Mouse (Mus musculus) adrenal gland, adult (tissue): ENCODE measurements around the gene Inha.

Experiments
- DNase-seq, 2 experiments: peaks; one replicate each; pipeline ENCODE4 v3.0.0; 2022 to 2023; ENCODE audit warnings: low spot score in 1 of 2; ENCODE audit not compliant: inconsistent age in 2 of 2

Gene Inha

GRCm38 (mm10) chr1:75507006-75507405 is at the start of gene Inha:
TSS of gene Inha (plus strand) at chr1:75507077.
- peak; percentile 52 to 80 for DNase-seq

DNA sequence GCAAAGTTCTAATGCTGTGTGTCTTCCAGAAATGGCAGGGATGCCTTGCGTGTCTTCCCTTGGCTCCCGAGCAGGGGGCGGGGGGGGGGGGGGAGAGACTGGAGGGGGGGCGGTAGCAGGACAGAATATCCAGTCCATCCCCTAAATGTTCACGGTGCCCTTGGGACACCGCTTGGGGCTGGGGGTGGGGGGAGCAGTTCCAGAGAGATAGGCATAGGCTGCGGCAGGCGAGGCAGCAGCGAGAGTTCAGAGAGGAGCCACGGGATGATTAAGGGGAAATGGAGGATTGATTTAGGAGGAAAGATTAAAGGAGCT is 49.2 kb upstream of the Inha start:
- no peak for DNase-seq

GRCm38 (mm10) chr1:75458025-75458788 is 48.7 kb upstream of the Inha start:
- peak; percentile 50 to 75 for DNase-seq

DNA sequence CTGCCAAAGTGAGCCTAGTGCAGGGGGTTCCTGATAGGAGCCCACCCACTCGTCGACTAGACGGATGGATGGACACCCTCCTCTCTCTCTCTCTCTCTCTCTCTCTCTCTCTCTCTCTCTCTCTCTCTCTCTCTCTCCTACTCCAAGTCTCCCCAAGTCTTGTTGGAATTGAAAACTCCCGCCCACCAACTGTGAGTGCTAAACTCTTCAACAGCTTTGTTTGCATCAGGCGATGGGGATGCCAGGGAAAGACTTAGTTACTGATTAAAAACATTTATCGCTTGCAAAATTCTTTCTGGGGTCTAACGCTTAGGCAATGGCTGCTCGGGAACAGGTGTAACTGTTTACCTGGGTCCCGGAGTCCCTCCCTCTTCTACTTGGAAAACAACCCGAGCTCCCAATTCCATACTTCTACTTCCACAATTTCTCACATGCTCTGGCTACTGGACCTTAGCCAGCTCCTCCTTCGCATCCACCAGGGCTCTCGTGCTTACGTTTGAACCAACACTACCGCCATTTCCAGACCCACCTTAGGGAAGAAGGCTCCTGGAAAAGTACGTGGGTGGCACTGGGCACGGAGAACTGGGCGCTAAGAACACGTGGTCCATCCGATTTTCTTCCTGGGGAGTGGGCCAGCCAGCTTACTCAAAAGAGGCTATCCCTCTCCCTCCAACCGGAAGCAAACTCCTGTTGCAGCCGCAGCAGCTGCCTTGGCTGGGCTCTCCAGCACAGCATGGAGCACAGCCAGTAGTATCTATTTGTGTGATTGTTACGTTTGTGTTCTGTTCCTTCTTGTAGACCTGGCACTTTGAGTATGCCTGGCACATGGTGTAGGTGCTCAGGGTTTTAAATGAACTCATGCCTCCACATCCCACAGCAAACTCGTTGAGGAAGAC is 47.8 kb upstream of the Inha start:
- DNase-seq = no peak

GRCm38 (mm10) chr1:75460297-75460696 is 46.6 kb upstream of the Inha start:
- DNase-seq = no peak

GRCm38 (mm10) chr1:75462636-75463035 is 44.2 kb upstream of the Inha start:
- DNase-seq = no peak

DNA sequence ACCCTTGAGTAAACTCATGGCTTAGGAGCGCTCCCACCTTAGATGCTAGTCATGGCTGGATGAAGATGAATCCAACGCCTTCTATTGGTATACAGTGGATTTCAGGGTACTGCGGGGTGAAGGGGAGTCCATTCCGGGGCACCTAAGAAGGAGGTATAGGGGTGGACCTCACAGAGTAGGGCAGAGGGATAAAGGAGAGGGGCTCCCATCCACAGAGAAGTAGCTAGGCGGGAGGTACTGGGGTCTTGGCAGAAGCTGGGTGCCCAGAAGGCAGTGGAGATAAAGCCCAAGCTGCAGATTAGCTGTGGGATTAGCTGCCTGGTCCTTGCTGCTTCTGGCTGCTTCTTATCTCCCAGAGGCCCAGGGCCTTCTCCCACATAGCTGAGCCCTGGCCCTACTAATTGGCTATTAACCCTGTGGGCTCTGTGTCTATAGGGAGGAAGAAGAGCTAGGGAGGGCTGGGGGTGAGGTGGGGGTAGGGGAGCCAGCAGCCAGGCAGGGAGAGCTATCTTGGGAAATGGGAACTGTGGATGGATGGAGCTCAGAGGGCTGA is 43.1 kb upstream of the Inha start:
- DNase-seq = no peak

DNA sequence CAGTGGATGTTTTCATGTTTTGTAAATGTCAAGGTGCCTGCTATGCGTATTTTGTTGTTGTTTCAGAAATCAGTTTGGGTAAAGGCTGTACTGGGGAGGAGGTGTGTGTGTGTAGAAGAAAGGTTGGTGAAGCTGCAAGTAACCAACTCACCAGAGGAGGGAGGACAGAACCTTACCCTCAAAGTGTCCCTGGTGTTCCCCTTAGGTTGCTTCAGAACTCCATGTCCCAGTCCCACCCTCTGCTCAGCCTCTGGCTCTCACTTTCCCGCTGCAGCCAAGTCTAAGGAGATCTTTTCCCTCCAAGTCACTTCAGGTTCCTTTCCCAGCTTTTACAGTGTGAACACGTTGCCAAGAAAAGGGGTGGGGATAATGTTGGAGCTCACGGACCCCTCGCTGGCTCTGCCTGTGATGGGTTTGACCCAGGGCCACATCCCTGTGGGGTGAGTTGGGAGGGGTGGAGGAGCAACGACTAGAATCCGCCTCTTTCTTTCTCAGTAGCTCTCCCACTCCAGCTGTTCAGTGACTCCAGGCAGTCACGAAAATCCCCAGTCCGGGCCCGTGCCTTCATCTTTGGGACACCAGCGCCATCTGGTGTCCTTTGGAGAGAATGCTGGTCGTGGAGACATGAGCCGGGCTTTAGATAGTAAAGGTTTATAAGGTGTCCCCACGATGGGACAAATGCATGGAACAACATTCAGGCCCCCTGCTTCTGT is 39.5 kb upstream of the Inha start:
- DNase-seq = peak; percentile 77 to 93

- peak; percentile 53 to 85 for DNase-seq
Observed at GRCm38 (mm10) chr1:75469287-75469825, 37.5 kb upstream of the Inha start.

DNA sequence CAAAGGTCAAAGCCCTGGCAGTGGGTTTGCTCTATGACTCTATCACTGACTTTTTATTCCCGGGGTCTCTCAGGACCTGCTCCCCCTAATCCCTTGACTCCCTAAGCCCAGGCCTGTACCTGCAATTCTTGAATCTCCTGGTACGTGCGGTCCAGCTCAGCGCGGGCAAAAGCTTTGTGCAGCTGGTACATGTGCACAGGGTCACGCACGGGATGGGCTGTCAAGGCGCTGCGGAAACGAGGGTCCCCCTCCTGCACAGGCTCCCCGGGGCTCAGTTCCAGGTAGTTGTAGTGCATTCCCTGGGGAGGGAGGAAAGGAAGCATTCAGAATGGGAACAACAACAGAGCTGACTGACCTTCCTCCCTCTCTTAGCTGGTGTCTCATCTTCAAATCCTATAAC is 30.4 kb upstream of the Inha start:
- DNase-seq = no peak

- peak; percentile 88 to 96 for DNase-seq
Observed at GRCm38 (mm10) chr1:75477264-75477965, 29.5 kb upstream of the Inha start.

- no peak for DNase-seq
Observed at GRCm38 (mm10) chr1:75477966-75478290, 28.9 kb upstream of the Inha start.

GRCm38 (mm10) chr1:75478497-75478896 is 28.4 kb upstream of the Inha start:
- no peak for DNase-seq

DNA sequence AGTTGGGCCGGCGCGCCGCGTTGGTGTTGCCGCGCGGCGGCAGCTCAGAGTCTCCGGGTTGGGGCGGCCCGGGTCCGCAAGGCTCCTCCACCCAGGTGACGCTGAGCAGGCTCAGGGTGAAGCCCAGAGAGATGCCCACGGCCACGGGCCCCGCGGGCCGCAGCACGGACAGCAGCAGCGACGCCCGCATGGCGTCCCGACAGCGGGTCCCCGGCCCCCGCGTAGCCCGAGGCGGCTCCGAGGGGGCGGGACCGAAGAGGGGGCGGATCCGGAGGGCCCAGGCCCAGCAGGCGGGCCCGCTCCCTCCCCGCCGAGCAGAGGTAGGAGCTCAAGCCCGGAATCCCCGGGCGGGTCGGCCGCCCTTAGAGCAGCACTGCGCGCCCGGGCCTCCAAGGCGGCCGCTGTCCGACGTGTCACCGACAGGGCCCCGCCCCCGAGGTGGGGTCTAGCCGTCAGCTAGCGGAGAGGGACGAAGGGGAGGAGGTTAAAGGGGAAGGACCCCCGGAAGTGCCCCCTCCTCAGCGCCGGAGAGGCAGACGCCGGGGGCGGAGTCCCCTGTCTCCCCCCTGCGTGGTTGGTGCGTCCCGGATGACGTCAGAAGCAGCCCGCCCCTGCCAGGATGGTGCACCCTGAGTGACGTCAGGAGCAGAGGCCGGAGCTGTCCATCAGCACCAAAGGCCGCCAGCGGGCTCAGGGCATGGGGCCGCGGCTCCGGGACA is 27.8 kb upstream of the Inha start, which contains the start of the genes Chpf and Tmem198:
Gene Chpf (minus strand): TSS at position 392 of the 719 bp plus-strand sequence.
Gene Tmem198 (plus strand): TSS at position 617 of the 719 bp plus-strand sequence.
- DNase-seq = peak; percentile 99

DNA sequence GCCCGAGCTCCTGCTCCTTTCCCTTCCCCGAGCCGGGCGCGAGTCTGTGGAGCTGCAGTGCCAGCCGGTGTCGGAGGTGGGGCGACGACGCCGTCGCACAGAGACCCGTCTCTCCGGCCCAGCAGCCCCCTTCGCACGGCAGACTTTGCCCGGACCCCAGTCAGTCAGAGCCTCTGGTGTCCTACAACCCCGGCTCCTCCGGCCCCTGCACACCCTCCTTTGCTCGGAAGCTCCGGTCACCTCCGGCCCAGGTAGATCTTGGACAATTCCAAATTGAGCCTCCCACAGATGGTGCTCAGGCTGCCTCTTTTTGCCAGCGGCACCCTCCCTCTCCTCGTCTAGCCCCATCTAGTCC is 27.3 kb upstream of the Inha start:
- DNase-seq = no peak

GRCm38 (mm10) chr1:75480036-75480435 is 26.8 kb upstream of the Inha start:
- peak in 1 of 2 experiments; percentile 56 for DNase-seq

GRCm38 (mm10) chr1:75480735-75481134 is 26.1 kb upstream of the Inha start:
- DNase-seq = no peak

DNA sequence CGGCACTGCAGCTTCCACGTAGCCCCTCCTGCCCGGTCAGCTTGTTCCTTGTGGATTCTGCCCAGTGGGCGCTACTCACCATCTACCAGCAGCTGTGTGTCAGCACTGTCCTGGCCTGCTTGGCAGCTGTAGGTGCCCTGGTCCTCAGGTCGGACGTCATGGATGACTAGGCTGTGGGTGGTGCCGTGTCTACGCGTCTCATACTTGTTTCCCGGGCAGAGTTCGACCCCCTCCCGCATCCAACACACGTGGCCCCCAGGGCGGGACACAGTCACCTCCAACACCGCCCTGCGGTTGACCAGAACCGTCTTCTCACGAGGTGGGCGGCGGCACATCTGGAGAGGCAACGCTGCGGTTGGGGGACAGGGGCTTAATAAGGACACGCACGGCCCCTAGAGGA is 20.3 kb upstream of the Inha start:
- peak in 1 of 2 experiments; percentile 54 for DNase-seq

GRCm38 (mm10) chr1:75487040-75487404 is 19.9 kb upstream of the Inha start:
- DNase-seq = no peak
